Mouse (Mus musculus): Measurements from ENCODE around the gene Rpl41.

Rpl41 gene

DNA sequence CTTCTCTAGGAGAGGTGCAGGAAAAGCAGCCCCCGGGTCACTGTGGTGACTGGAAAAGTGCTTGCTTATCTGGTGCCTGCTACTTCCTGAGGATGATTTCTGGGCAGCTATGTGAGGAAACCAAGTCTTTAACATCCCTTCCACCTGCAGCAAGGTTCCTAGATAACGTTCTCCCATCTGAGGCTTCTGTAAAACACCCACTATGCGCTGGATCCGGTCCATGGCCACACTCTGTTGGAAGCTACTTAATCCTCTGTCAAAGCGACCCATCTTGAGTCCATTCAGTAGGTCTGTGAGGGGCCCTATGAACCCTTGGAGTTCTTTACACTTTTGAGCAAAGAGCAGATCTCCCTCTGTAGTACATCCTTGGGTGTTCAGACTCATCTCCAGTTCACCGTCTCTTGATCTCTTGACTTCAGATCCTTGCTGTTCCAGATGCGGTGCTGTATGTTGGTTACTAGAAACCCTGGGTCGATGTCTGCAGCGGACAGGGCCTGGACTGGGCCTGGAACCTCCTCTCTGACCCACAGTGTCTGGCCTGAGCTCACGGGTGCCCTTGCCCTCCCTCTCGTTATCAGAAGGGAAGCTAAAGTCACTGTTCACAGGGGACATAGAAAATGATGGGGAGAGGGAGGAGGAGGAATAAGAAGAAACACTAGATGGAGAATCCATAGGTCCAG lies 1.2 kb upstream of the Rpl41 start:
- DNase-seq: peak; percentile 91

DNA sequence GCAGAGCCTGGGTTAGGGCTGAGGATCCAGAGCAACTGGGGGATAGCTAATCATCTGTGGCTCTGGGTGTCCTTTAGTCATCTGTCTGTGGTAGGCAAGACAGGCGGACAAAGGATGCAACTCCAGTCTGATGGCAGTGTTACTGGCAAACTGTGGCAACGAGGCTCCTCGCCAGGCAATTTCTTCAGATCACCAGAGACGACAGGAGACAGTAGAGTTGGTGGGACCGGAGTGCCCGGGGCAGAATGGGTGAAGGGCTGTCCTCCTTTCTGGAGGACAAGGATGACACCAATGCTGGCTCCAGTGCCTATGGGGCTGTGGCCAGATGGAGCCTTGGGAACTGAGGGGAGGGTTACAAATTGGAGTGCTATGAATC lies 565 bp upstream of the Rpl41 start:
- peak; percentile 97 for DNase-seq

DNA sequence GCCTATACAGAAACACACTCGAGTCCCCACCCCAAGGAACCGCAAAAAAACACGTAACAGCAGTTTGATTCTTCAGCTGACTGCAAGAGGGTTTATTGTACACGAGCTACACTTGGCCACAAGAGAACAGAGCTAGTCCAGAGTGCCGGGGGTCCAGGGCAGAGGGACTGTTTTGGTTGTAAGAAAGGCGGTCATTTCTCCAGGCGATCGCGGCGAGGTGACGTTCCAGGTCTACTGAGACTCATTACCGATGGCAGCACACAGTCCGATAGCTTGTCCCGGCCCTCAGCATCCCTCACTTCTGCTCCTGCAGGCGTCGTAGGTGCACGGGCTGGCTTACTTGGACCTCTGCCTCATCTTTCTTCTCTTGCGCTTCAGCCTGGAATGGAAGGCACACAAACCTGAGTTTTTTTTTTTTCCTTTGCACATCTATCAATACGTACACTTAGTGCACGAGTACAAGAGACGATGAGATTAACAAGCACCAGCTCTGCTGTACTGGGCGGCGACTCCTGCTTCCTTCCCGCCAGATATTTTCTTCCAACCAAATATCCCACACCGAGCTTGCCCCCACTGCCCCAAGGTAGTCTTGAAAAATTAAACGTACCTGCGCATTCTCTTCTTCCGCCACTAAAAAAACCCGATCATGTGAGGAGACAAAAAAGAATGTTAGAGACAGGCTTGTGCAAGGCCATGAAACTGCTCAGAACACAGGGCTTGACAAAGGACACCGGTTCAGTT lies 884 bp downstream of the Rpl41 start:
- peak; percentile 91 for DNase-seq

DNA sequence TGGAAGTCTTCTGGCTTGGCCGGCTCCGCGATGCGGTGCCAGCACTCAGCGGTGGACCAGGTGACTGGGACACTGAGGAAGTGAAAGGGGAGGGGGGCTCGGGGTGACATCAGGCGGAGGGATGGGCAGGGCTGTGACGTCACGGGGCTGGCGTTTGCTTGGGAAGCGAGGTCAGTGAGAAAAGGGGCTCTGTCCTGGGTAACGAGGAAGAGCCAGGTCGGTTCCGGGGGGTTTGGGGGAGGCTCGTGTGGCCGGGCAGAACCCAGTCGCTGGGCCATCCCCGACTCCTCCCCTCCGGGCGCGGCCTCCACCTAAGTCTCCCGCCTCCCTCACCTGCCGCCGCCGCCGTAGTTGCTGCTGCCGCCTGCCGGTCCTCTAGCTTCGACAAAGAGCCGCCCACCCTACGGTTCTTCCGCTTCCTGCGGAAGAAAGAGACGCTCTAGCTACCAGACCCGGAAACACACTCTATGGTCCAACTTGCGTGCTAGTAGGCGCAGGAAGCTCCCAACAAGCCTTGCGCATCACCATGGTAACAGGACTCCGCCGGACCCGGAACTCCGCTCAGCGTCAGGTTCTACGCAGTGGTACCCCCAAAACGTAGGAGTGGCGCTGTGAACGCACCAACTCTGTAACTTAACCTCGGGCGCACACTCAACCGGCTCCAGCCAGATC lies 1.6 kb downstream of the Rpl41 start, which contains the start of gene Zc3h10:
TSS of gene Zc3h10 (minus strand) at position 414 of the 672 bp plus-strand sequence.
- DNase-seq: peak; percentile 100

DNA sequence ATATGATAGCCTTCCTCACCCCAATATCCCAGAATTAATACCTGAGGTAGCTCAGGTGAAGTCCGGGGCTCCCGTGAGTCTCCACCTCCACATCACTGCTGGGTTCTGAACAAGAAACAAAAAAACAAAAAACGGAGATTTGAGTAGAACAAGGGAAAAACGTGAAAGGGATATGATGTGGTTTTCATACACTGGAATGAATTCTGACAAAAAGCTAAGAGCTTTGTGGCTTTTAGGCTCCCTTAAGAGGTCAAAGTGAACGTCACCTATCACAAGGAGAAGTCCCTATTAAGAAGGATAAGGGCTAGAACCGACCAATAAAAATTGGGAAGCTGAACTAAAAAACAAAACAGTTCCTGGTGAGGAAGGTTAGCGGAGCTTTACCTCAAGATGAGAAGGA lies 2.3 kb downstream of the Rpl41 start:
- no peak for DNase-seq

DNA sequence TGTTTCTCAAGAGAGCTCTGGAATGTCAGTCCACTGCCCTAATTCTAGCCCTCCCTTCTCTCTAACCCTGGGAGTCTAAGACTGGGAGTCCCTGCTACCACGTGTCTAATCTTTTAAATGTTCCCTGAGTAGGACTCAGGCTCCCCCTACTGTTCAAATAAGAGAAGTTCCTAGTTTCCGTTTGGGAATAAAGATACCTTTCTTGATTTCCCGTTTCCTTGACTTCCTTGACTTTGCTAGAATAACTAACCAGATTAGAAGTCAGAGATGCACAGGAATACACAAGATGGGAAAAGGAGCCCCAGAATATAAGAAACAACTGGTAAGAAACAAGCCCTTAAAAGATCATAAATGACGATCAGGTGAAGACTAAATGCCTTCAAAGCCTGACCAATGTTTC lies 2.7 kb downstream of the Rpl41 start:
- DNase-seq: no peak

DNA sequence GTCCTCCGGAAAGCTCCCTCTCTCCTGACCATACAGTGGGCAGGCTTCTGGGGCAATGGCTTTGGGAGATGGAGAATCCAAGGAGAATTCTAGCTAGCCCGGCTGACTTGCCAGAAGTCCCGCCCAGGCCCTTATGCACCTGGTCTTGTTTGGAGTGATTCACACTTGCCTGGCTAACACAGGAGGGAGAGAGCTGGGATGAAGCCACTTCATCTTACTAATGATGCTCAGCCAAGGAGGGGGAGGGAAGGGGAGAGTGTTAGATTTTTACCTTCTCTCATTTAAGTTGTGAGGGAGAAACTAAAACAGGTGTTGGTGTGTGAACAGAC lies 3.6 kb downstream of the Rpl41 start:
- no peak for DNase-seq

DNA sequence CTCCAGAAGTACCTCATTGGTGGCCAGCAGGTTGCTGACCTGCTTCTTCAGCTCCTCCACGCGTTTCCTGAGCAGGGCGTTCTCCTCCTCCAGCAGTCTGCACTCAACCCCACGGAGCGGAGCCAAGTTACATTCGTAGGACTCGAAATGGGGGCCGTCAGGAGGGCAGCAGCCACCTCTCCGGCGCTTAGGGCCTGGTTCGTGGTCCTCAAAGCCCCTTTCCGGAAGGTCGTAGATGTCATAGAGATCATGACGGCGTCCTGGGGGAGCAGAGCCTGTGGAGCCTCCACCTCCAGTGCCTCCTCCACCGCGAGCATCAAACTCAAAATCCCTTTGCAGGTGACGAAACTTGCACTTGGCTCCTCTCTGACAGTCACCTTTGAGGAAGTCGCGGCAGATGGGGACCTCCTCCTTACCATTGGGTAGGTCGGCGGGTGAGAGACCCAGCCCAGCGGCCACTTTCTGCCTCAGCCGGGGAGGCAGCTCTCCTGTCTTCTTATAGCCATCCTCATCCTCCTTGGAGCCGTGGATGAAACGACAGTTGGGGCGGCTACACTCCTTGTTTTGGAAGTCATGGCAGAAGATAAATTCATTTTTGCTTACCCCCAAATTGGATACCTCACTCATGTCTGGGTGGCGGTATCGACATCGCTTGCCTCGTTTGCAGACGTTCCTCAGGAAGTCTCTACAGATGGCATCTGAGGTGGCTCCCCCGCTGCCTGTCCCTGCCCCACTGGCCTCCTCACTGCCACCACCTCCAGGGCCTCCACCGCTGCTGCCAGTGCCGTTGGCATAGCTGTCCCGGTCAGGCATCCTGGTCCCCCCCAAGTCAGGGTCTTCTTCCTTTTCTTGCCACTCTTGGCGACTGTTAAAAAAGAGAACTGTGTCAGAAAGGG lies 4.2 kb downstream of the Rpl41 start:
- peak; percentile 94 for DNase-seq

DNA sequence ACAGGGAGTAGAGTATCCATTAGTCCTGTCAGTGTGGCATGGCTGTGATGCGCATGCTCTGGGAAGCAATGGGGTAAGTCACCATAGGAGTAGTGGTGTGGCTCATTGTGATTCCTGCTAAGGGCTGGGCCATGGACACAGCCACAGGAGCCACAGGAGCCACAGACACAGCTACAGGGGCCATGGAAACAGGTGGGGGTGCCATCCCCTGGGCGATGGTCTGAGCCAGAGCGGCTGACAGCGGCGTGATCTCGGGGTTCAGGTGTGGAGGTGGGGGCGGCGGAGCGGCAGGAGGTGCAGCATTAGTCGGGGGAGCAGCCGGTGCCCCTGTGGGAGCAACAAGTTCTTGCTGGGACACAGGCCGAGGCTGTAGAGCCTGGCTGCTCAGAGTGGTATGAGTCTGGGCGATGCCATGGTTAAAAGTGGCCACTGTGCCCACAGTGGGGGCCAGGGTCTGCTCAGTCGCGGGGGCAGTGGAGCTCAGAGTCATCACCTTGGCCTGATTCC lies 4.9 kb downstream of the Rpl41 start:
- peak; percentile 92 for DNase-seq

DNA sequence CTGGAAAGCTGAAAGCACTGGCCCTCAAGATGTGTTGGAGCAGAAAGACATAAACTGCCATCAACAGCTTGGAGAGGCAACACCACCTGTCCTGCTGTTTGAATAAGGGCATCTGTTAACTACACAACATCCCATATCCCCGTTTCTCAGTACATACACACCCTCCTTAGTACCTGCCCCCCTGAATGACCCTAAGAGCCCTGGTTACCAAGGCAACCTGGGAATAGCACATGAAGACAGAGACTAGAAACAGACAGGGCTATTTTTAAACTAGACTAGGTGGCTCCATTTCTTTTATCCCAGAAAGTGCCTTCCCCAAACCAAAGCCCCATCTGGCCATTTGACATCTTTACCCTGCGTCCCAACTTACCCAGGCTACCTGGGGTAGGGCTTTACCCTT lies 6.0 kb downstream of the Rpl41 start:
- DNase-seq: peak; percentile 88

DNA sequence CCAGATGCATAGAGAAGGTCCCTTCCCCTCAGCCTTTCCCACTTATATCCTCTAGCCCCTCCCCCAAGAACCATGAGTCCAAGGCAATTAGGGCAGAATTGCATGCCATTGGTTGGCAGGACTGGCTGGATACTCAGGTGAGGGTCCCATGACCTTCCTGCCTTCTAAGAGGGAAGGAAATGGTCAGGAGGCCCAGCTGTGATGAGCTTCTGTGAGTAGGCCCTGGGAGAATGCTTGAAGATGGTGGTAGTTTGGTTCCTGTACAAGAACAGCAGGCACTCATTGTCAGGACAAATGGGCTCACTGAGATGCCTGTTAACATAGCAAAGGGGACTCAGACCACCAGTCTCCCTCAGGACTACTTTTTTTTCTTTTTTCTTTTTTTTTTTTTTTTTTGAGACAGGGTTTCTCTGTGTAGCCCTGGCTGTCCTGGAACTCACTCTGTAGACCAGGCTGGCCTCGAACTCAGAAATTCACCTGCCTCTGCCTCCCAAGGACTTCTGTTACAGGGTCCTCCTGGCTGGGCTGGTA lies 10.7 kb downstream of the Rpl41 start:
- DNase-seq: no peak

DNA sequence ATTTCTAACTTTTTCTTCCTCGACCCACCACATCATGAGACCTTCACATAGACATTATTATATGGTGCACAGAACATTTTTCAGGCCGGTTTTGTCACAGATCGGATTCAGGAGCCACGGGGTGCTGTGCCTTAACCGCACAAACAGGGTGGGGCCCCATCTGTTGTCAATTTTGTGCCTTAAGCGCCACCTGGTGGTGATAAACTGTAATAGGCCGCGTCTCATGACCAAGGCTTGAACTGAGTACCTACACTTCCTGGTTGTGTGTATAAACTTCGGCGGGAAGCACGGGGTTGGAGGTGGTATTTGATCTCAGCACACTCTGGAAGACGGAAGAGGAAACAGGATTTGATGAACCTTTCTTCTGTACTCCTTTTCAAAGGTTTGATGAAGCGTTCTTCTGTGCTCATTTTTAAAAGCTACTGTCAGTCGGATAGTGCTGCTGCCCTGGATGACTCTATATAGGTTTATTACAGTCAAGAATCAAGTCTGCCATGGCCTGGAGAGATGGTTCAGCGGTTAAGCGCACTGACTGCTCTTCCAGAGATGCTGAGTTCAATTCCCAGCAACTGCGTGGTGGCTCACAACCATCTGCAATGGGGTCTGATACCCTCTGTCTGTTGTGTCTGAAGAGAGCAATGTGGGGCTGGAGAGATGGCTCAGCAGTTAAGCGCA lies 12.7 kb downstream of the Rpl41 start:
- peak; percentile 99 for DNase-seq

DNA sequence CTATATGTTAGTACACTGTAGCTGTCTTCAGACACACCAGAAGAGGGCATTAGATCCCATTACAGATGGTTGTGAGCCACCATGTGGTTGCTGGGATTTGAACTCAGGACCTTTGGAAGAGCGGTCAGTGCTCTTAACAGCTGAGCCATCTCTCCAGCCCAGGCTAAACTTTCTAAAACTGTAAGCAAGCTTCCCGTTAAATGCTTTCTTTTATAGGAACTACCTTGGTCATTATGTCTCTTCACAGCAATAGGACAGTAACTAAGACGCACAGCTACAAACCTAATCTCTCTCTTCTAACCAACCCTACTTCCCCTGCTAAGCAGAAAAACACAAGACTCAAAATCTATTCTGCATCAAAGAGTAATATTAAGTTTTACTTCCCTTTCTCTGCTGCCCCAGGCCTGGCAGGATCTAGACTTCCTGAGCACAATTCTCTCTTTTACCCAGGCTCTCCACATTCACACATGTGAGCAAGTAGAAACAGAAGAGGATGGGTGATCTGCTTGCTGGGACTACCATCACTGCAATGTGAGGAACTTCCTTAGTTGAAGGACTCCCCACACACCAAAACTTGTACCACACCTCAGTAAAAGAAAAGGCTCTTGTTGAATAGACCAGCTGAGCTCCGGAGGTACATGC lies 13.4 kb downstream of the Rpl41 start:
- DNase-seq: peak; percentile 86

DNA sequence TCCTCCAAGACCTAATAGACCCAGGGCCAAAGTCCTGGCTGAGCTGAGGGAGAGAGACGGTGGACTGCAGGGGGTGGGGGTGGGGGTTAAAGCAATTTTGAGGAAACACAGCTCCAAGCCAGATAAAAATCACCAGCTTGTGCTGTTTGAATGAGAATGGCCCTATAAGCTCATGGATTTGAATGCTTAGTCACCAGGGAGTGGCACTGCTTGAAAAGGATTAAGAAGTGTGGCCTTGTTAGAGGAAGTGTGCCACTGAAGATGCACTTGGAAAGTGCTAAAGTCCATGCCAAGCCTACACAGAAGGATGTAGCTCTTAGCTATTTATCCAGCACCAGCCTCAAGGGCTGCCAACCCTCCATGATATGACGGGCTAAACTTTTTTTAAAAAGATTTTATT lies 13.9 kb downstream of the Rpl41 start:
- DNase-seq: no peak

DNA sequence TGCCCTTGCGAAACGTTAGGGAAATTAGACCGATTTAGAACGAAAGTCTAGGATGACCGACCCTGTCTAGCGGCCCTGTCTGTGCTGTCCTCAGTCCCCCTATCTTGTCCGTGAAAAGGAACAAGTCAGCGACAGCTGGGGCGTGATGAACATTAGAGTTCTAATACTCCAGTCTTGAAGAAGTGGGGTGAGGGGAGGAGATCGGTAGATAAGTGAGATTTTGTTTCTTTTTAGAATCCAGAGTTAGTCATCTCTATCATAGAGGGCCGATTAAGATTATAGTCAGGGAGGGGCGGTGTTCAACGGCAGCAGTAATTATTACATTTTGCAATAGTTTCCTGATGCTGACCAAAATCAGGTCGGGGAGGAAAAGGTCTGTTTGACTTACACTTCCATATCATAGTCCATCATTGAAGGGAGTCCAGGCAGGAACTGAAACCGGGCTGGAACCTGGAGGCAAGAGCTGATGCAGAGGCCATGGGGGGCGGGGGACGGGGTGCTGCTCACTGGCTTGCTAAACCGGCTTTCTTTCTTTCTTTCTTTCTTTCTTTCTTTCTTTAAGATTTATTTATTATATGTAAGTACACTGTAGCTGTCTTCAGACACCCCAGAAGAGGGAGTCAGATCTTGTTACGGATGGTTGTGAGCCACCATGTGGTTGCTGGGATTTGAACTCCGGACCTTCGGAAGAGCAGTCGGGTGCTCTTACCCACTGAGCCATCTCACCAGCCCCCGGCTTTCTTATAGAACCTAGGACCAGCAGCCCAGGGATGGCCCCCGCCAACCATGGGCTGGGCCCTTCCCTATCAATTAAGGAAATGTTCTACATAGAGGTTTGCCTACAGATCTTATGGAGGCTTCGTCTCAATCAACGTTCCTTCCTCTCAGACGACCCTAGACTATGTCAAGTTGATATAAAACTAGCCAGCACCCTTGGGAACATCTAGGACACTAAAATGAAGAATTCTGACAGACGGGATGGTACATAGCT lies 22.4 kb downstream of the Rpl41 start:
- DNase-seq: peak; percentile 94

DNA sequence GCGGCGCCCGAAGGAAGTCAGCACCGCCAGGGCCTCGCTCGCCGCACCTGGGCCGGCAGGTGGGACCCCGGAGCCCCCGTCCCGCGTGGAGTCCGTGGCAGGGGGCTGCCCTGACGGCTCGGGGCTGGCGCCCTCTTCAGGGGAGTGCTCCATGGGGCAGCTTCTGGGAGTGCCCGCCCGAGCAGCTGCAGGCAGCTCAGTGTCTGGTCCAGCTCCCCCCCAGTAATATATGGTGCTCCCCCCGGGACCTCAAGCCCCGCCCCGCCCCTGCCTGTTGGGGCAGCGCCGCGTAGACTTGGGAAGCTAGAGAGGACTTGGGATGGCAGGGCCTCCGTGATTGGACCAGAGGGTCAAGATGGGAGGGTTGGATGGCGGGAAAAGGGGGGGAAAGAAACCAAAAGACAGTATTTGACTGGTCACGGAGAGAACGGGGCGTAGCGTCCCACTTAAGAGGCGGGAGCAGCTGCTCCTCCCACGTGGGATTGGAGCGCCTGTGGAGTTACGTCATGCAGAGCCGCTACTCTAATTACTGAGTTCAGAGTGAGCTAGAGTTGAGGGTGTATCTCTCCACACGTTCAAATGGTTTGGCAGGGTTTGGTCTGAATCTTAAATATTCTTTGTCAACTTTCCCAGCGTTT lies 23.3 kb downstream of the Rpl41 start, which contains the start of gene Esyt1:
TSS of gene Esyt1 (minus strand) at position 201 of the 638 bp plus-strand sequence.
- DNase-seq: peak; percentile 100

DNA sequence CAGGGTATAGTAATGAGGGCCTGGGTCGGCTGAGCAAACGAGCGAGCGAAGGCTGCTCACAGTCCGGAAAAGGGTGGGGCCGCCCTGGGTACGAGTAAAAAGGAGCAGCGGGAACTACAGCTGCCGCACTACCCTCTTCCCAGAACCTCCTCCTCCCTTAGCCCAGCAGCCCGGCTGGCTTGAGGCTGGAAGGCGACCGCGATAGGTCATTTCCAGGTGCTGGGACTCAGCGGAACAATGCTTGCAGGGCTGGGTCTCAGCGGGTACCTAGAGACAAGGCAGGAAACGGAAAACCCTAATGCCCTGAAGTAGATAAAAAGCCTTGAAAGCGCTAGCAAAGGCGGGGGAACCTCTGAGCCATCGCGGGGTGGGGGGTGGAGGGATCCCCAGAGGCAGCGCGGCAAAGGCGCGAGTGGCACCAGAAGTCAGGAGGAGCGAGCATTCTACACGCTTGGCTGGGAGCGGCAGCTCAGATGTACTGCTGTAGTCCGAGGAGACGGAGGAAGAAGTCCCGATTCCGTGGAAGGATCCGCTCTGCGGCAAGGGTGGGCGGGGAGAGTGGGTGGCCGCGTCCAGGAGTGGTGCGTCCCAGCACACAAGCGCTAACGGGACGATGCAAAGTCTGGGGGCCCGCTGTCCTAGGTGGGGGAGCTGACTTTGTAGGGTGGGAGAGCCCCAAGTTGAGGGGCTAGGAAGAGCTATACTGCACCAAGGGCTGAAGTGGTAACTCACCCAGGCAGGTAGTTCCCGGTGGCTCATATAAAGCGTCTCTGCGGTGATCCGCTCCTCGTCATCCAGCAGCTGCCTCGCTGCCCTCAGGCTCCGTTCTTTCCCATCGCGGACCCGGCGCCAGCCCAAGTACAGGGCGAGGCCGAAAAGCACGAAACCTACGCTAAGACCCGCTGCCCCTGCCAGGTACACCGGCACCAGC lies 24.1 kb downstream of the Rpl41 start:
- peak; percentile 97 for DNase-seq

DNA sequence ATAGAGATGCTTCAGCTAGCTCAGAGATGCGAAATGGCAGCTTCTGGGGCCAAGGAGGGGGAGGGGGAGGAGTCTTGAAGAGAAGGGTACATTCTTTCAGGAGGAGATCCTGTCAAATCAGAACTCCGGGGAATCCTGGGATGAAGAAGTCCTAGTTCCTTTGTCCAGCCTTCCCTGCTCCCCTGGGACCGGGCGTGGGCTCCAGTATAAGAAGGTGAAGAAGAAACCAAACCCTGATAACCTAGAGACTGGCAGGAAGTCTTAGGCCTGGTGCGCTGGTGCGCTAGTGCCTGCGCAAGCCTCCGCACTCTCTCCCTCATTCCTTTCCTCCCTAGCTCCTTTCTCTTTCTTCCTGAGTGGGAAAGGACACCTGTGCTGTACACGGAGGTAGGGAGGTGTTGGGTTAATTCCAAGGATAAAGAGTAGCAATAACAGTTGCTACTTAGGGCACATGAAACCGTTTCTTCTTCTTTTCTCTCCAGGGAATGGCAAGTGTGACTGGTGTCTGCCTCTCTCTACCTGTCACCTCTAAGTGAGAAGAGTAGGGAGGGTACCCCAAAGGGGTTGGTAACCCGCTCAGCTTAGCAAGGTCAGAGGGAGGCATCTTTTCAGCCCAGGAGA lies 24.9 kb downstream of the Rpl41 start:
- peak; percentile 95 for DNase-seq

Measured in heart, adult 11 months (tissue).